Mouse (Mus musculus): ENCODE measurements around the gene Tram2. TPM values are rescaled to one million over a fixed set of nuclear protein-coding genes. Genes with fewer than 3 reads are reported as not detected.

Tram2 gene
- polyA plus RNA-seq, 1 experiment: 7.8 TPM

- peak overlapping the region; percentile 6; the same call in 1 of the 2 replicates for H3K27ac ChIP-seq (ENCODE audit: insufficient read depth, low read depth, low read length)
- TF ChIP-seq CTCF (IDR thresholded peaks at IDR 0.05; ENCODE audit: low read depth, low read length): no peak
- TF ChIP-seq POLR2A (IDR thresholded peaks at IDR 0.05; ENCODE audit: borderline replicate concordance, low read depth, low read length): no peak
- peaks cover 20% of the 10 kb centered on the region for H3K4me1 ChIP-seq (ENCODE audit: control insufficient read depth, insufficient read depth, low read length)
- H3K4me3 ChIP-seq (ENCODE audit: insufficient read depth, low read length): no peak overlapping the region
Measured at GRCm38 (mm10) chr1:21069830-21070522, 9.1 kb downstream of the Tram2 start.

GRCm38 (mm10) chr1:21068491-21068890 lies 10.5 kb downstream of the Tram2 start:
- Histone ChIP-seq H3K4me1 (ENCODE audit: control insufficient read depth, insufficient read depth, low read length) (peaks cover 20% of the 10 kb centered on the region), H3K4me3 (ENCODE audit: insufficient read depth, low read length) (no peak overlapping the region), H3K27ac (ENCODE audit: insufficient read depth, low read depth, low read length) (no peak overlapping the region)
- TF ChIP-seq CTCF (IDR thresholded peaks at IDR 0.05; ENCODE audit: low read depth, low read length): no peak
- TF ChIP-seq POLR2A (IDR thresholded peaks at IDR 0.05; ENCODE audit: borderline replicate concordance, low read depth, low read length): no peak

- Histone ChIP-seq H3K27ac (ENCODE audit: insufficient read depth, low read depth, low read length) (no peak overlapping the region), H3K4me1 (ENCODE audit: control insufficient read depth, insufficient read depth, low read length) (peaks cover 20% of the 10 kb centered on the region), H3K4me3 (ENCODE audit: insufficient read depth, low read length) (no peak overlapping the region)
- TF ChIP-seq POLR2A (IDR thresholded peaks at IDR 0.05; ENCODE audit: borderline replicate concordance, low read depth, low read length) (no peak), CTCF (IDR thresholded peaks at IDR 0.05; ENCODE audit: low read depth, low read length) (no peak)
Measured at GRCm38 (mm10) chr1:21067536-21068221, 11.3 kb downstream of the Tram2 start.

- H3K27ac ChIP-seq (ENCODE audit: insufficient read depth, low read depth, low read length): no peak overlapping the region
- H3K4me1 ChIP-seq (ENCODE audit: control insufficient read depth, insufficient read depth, low read length): peaks cover 6% of the 10 kb centered on the region
- TF ChIP-seq POLR2A (IDR thresholded peaks at IDR 0.05; ENCODE audit: borderline replicate concordance, low read depth, low read length): no peak
- no peak for TF ChIP-seq CTCF (IDR thresholded peaks at IDR 0.05; ENCODE audit: low read depth, low read length)
- no peak overlapping the region for H3K4me3 ChIP-seq (ENCODE audit: insufficient read depth, low read length)
Measured at GRCm38 (mm10) chr1:21064153-21064552, 14.9 kb downstream of the Tram2 start.

- Histone ChIP-seq H3K4me3 (ENCODE audit: insufficient read depth, low read length) (no peak overlapping the region), H3K4me1 (ENCODE audit: control insufficient read depth, insufficient read depth, low read length) (0 out of 2 replicates have a peak, but pooled peaks cover 2% of the 10 kb centered on the region), H3K27ac (ENCODE audit: insufficient read depth, low read depth, low read length) (no peak overlapping the region)
- TF ChIP-seq CTCF (IDR thresholded peaks at IDR 0.05; ENCODE audit: low read depth, low read length) (no peak), POLR2A (IDR thresholded peaks at IDR 0.05; ENCODE audit: borderline replicate concordance, low read depth, low read length) (no peak)
Measured at GRCm38 (mm10) chr1:21059385-21060109, 19.5 kb downstream of the Tram2 start.

GRCm38 (mm10) chr1:21053009-21053408 lies 26.0 kb downstream of the Tram2 start:
- Histone ChIP-seq H3K4me3 (ENCODE audit: insufficient read depth, low read length) (no peak overlapping the region), H3K27ac (ENCODE audit: insufficient read depth, low read depth, low read length) (no peak overlapping the region), H3K4me1 (ENCODE audit: control insufficient read depth, insufficient read depth, low read length) (peaks cover 5% of the 10 kb centered on the region)
- TF ChIP-seq POLR2A (IDR thresholded peaks at IDR 0.05; ENCODE audit: borderline replicate concordance, low read depth, low read length): no peak
- no peak for TF ChIP-seq CTCF (IDR thresholded peaks at IDR 0.05; ENCODE audit: low read depth, low read length)

- Histone ChIP-seq H3K27ac (ENCODE audit: insufficient read depth, low read depth, low read length) (no peak overlapping the region), H3K4me1 (ENCODE audit: control insufficient read depth, insufficient read depth, low read length) (peaks cover 5% of the 10 kb centered on the region), H3K4me3 (ENCODE audit: insufficient read depth, low read length) (no peak overlapping the region)
- TF ChIP-seq POLR2A (IDR thresholded peaks at IDR 0.05; ENCODE audit: borderline replicate concordance, low read depth, low read length): no peak
- no peak for TF ChIP-seq CTCF (IDR thresholded peaks at IDR 0.05; ENCODE audit: low read depth, low read length)
Measured at GRCm38 (mm10) chr1:21052608-21053007, 26.4 kb downstream of the Tram2 start.

GRCm38 (mm10) chr1:21052132-21052545 lies 26.9 kb downstream of the Tram2 start:
- H3K4me3 ChIP-seq (ENCODE audit: insufficient read depth, low read length): no peak overlapping the region
- TF ChIP-seq POLR2A (IDR thresholded peaks at IDR 0.05; ENCODE audit: borderline replicate concordance, low read depth, low read length): no peak
- no peak for TF ChIP-seq CTCF (IDR thresholded peaks at IDR 0.05; ENCODE audit: low read depth, low read length)
- no peak overlapping the region for H3K27ac ChIP-seq (ENCODE audit: insufficient read depth, low read depth, low read length)
- peaks cover 3% of the 10 kb centered on the region for H3K4me1 ChIP-seq (ENCODE audit: control insufficient read depth, insufficient read depth, low read length)

GRCm38 (mm10) chr1:21049005-21049404 lies 30.0 kb downstream of the Tram2 start:
- Histone ChIP-seq H3K4me1 (ENCODE audit: control insufficient read depth, insufficient read depth, low read length) (peaks cover 3% of the 10 kb centered on the region), H3K4me3 (ENCODE audit: insufficient read depth, low read length) (no peak overlapping the region), H3K27ac (ENCODE audit: insufficient read depth, low read depth, low read length) (no peak overlapping the region)
- TF ChIP-seq POLR2A (IDR thresholded peaks at IDR 0.05; ENCODE audit: borderline replicate concordance, low read depth, low read length) (no peak), CTCF (IDR thresholded peaks at IDR 0.05; ENCODE audit: low read depth, low read length) (no peak)
